Mouse (Mus musculus): ENCODE results near the gene Fem1b. TPM values are rescaled to one million over a fixed set of nuclear protein-coding genes. Genes with fewer than 3 reads are reported as not detected.

Fem1b gene
- total RNA-seq, 2 experiments from 2014 or later, result 11.4 to 12.5 TPM

- no peak for DNase-seq (ENCODE audit: low spot score)
Observed at GRCm38 (mm10) chr9:62781965-62782364, 29.8 kb downstream of the Fem1b start.

- no peak for DNase-seq (ENCODE audit: low spot score)
Observed at GRCm38 (mm10) chr9:62778721-62779120, 33.0 kb downstream of the Fem1b start.

GRCm38 (mm10) chr9:62777461-62777860 lies 34.3 kb downstream of the Fem1b start:
- peak; percentile 48 for DNase-seq (ENCODE audit: low spot score)

GRCm38 (mm10) chr9:62775464-62775863 lies 36.3 kb downstream of the Fem1b start:
- DNase-seq (ENCODE audit: low spot score), result no peak

- DNase-seq (ENCODE audit: low spot score), result no peak
Observed at GRCm38 (mm10) chr9:62772746-62773145, 39.0 kb downstream of the Fem1b start.

GRCm38 (mm10) chr9:62768361-62768760 lies 43.4 kb downstream of the Fem1b start:
- no peak for DNase-seq (ENCODE audit: low spot score)

- DNase-seq (ENCODE audit: low spot score), result no peak
Observed at GRCm38 (mm10) chr9:62767464-62767863, 44.3 kb downstream of the Fem1b start.

- no peak for DNase-seq (ENCODE audit: low spot score)
Observed at GRCm38 (mm10) chr9:62765346-62765745, 46.4 kb downstream of the Fem1b start.

- DNase-seq (ENCODE audit: low spot score), result no peak
Observed at GRCm38 (mm10) chr9:62763478-62763877, 48.3 kb downstream of the Fem1b start.

- DNase-seq (ENCODE audit: low spot score), result no peak
Observed at GRCm38 (mm10) chr9:62759601-62760000, 52.1 kb downstream of the Fem1b start.

GRCm38 (mm10) chr9:62758288-62758687 lies 53.4 kb downstream of the Fem1b start:
- no peak for DNase-seq (ENCODE audit: low spot score)

- no peak for DNase-seq (ENCODE audit: low spot score)
Observed at GRCm38 (mm10) chr9:62750381-62750780, 61.4 kb downstream of the Fem1b start.

- peak; percentile 45 for DNase-seq (ENCODE audit: low spot score)
Observed at GRCm38 (mm10) chr9:62749666-62750065, 62.1 kb downstream of the Fem1b start.

- DNase-seq (ENCODE audit: low spot score), result no peak
Observed at GRCm38 (mm10) chr9:62746646-62747045, 65.1 kb downstream of the Fem1b start.

GRCm38 (mm10) chr9:62744558-62745275 lies 67.0 kb downstream of the Fem1b start:
- DNase-seq (ENCODE audit: low spot score), result no peak

Other genes starting within 250 kb of the Fem1b start
- 1 to 10 TPM; 3.1 to 3.7 TPM for gene Itga11, start 134.1 kb downstream of the Fem1b start, total RNA-seq (2021)
- 10 to 100 TPM; 18.9 to 20.1 TPM for gene Cln6, start 26.9 kb upstream of the Fem1b start, total RNA-seq (2021)
- gene Calml4, start 46.1 kb upstream of the Fem1b start, total RNA-seq (2021), result 1 to 10 TPM; 1.2 to 1.3 TPM
- 10 to 100 TPM; 19.6 to 21.3 TPM for gene Pias1, start 176.0 kb upstream of the Fem1b start, total RNA-seq (2021)

Measured in gastrocnemius, adult 18-20 months (tissue).